Mouse (Mus musculus) testis, adult 10 weeks (tissue): ENCODE data around the gene Tspan33. TPM values are rescaled to one million over a fixed set of nuclear protein-coding genes. Genes with fewer than 3 reads are reported as not detected.

Experiments used
- polyA plus RNA-seq: library from polyadenylated mRNA; stranded (reverse); fragments of 350-450 nt; fragmentation: Illumina TruSeq; extraction: RNeasy Lipid Tissue Mini Kit (QIAGEN cat#74804); gene quantifications from one replicate; pipeline ENCODE4 v1.2.3, GENCODE M21; 2014; ENCODE audit warnings: low read depth, low replicate concordance

The Tspan33 gene
- polyA plus RNA-seq = 1.3 TPM

DNA sequence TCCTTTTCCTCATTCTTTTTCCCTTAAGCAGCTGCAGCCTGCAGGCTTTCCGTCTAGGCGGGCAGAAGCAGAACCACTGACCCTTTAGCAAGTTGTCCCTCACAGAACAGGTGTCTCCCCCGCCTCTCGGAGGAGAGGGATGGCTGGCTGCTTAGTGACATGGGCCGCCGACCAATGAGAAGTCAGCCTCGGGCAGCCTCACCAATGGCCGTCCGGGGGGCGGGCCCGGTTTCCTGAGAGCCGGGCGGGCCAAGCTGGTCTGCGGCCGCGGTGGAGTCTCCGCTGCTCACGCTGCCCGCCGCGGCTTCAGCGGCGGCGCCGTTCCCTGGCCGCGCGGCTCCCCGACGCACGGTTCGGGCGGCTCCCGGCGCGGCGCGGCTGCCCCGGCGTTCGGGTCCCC is at the start of gene Tspan33:
Tspan33 (plus strand) TSS at position 270 of the 400 bp plus-strand sequence.

DNA sequence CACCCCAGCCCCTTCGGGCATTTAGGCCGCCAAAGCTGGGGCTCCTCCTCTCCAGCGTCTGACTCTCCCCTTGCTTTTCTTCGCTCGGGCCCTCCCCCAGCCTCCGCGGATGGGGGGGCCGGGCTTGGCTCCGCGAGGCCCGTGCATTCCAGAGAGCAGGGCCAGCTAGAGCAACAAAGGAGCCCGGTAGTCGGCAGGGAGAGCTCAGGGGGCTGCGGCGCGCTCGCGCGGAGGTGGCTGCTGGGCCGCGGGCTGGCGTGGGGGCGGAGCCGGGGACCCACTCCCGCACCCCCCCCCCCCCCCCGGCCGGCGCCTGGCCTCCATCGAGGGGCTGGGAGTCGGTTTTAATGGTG is 41.3 kb downstream of the Tspan33 start, which contains the start of gene Smo:
Smo (plus strand) TSS at position 168 of the 353 bp plus-strand sequence.

Other genes starting within 250 kb of the Tspan33 start
- 47.0 TPM for gene Atp6v1f, start 226.5 kb upstream of the Tspan33 start, polyA plus RNA-seq
- gene Atp6v1fnb, start 222.8 kb upstream of the Tspan33 start, polyA plus RNA-seq = 1.3 TPM
- not detected for gene Kcp, start 186.3 kb upstream of the Tspan33 start, polyA plus RNA-seq
- 0.18 TPM for gene Irf5, start 167.6 kb upstream of the Tspan33 start, polyA plus RNA-seq
- 50.4 TPM for gene Tnpo3, start 84.3 kb upstream of the Tspan33 start, polyA plus RNA-seq
- 1.0 TPM for gene Smo, start 41.3 kb downstream of the Tspan33 start, polyA plus RNA-seq
- 194 TPM for gene Ahcyl2, start 73.8 kb downstream of the Tspan33 start, polyA plus RNA-seq
- 23.1 TPM for gene Strip2, start 222.8 kb downstream of the Tspan33 start, polyA plus RNA-seq